Mouse (Mus musculus) myocyte (in vitro differentiated cells): ENCODE measurements around the gene Jmjd6.

Source experiments
- CEBPB ChIP-seq: IDR thresholded peaks from 2 replicates; pipeline ENCODE4 v1.6.1; 2011; ENCODE audit warnings: mild to moderate bottlenecking, moderate library complexity; ENCODE audit not compliant: poor library complexity, insufficient read depth, severe bottlenecking
- POLR2A ChIP-seq: IDR thresholded peaks from one replicate; pipeline ENCODE4 v1.6.1; 2011; ENCODE audit warnings: low read depth, mild to moderate bottlenecking, control low read depth, moderate library complexity; ENCODE audit not compliant: insufficient read length
- POLR2AphosphoS2 ChIP-seq: IDR thresholded peaks from one replicate; pipeline ENCODE4 v1.6.1; 2011; ENCODE audit warnings: low read depth, control low read depth; ENCODE audit not compliant: insufficient read length
- TCF12 ChIP-seq: IDR thresholded peaks from one replicate; pipeline ENCODE4 v1.6.1; 2011; ENCODE audit warnings: mild to moderate bottlenecking, control low read depth; ENCODE audit not compliant: poor library complexity, insufficient read depth, severe bottlenecking
- USF1 ChIP-seq: IDR thresholded peaks from one replicate; pipeline ENCODE4 v1.6.1; 2011; ENCODE audit warnings: low read depth, mild to moderate bottlenecking, control low read depth, moderate library complexity

GRCm38 (mm10) chr11:116842531-116843260 is 553 bp downstream of the Jmjd6 start:
- TF ChIP-seq USF1 (no peak), CEBPB (no peak), POLR2A (peak; percentile 79), TCF12 (no peak), POLR2AphosphoS2 (no peak)
